Mouse (Mus musculus): ENCODE measurements around the gene Olfr547.

DNA sequence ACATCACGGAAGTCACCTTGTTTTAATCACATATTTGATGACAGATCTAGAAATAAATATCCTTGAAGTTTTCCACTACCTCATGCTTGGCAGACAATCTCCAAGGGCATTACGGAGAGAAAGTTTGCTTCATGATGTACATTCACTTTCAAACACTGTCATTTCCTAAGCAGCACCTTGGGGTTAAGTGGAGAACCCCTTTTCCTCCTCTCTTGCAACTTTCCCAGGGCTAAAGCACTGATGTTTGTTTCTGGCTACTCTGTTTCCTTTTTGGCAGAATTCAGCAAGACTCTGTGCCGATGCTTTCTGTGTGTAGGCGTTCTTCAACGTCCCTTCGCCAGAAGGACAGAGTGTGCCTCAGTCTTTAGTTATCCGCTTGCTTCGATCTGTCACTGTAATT is 36.6 kb downstream of the Olfr547 start, which contains the start of gene Olfr550:
- TF ChIP-seq CTCF (IDR thresholded peaks at IDR 0.05; ENCODE audit: extremely low read depth, insufficient read depth, low read length), result no peak
- TF ChIP-seq POLR2A (IDR thresholded peaks at IDR 0.05; ENCODE audit: extremely low read depth, insufficient read depth, low read length), result no peak

Measured in cortical plate, adult 2 months (tissue).